Mouse (Mus musculus): ENCODE measurements around the gene Sohlh1. TPM values are rescaled to one million over a fixed set of nuclear protein-coding genes. Genes with fewer than 3 reads are reported as not detected.

The Sohlh1 gene
- not detected in 2 replicates for total RNA-seq (2021)
- long read RNA-seq, experiment 1: 0 reads
- long read RNA-seq, experiment 2: 0 reads

GRCm38 (mm10) chr2:25847226-25847625 lies at the start of gene Sohlh1:
Gene Sohlh1, minus strand, starts transcription at chr2:25847248.
- DNase-seq: no peak

GRCm38 (mm10) chr2:25892440-25892839 lies 45.4 kb upstream of the Sohlh1 start:
- peak; percentile 33 for DNase-seq

GRCm38 (mm10) chr2:25888144-25888543 lies 41.1 kb upstream of the Sohlh1 start:
- DNase-seq: peak; percentile 72

- DNase-seq: no peak
Observed at GRCm38 (mm10) chr2:25887226-25887625, 40.2 kb upstream of the Sohlh1 start.

GRCm38 (mm10) chr2:25884756-25885155 lies 37.7 kb upstream of the Sohlh1 start:
- DNase-seq: no peak

GRCm38 (mm10) chr2:25882276-25882675 lies 35.2 kb upstream of the Sohlh1 start:
- no peak for DNase-seq

- DNase-seq: no peak
Observed at GRCm38 (mm10) chr2:25879061-25879460, 32.0 kb upstream of the Sohlh1 start.

- no peak for DNase-seq
Observed at GRCm38 (mm10) chr2:25878516-25878915, 31.5 kb upstream of the Sohlh1 start.

GRCm38 (mm10) chr2:25877736-25878268 lies 30.8 kb upstream of the Sohlh1 start:
- DNase-seq: peak; percentile 35

GRCm38 (mm10) chr2:25877250-25877735 lies 30.2 kb upstream of the Sohlh1 start:
- no peak for DNase-seq

GRCm38 (mm10) chr2:25866656-25867055 lies 19.6 kb upstream of the Sohlh1 start:
- DNase-seq: peak; percentile 58

- DNase-seq: peak; percentile 29
Observed at GRCm38 (mm10) chr2:25865412-25865811, 18.4 kb upstream of the Sohlh1 start.

GRCm38 (mm10) chr2:25864230-25864629 lies 17.2 kb upstream of the Sohlh1 start:
- no peak for DNase-seq

- peak; percentile 80 for DNase-seq
Observed at GRCm38 (mm10) chr2:25863337-25864131, 16.5 kb upstream of the Sohlh1 start, which contains the start of gene Kcnt1. Gene Kcnt1, plus strand, starts transcription at chr2:25863734.

- no peak for DNase-seq
Observed at GRCm38 (mm10) chr2:25862696-25863270, 15.7 kb upstream of the Sohlh1 start.

- no peak for DNase-seq
Observed at GRCm38 (mm10) chr2:25862038-25862437, 15.0 kb upstream of the Sohlh1 start.

- no peak for DNase-seq
Observed at GRCm38 (mm10) chr2:25859891-25860290, 12.8 kb upstream of the Sohlh1 start.

GRCm38 (mm10) chr2:25853998-25854397 lies 7.0 kb upstream of the Sohlh1 start:
- no peak for DNase-seq

- DNase-seq: peak; percentile 43
Observed at GRCm38 (mm10) chr2:25852626-25853025, 5.6 kb upstream of the Sohlh1 start.

GRCm38 (mm10) chr2:25850330-25850729 lies 3.3 kb upstream of the Sohlh1 start:
- DNase-seq: peak; percentile 83

- DNase-seq: no peak
Observed at GRCm38 (mm10) chr2:25846516-25846915, 532 bp downstream of the Sohlh1 start.

- no peak for DNase-seq
Observed at GRCm38 (mm10) chr2:25844097-25844496, 3.0 kb downstream of the Sohlh1 start.

GRCm38 (mm10) chr2:25842758-25843157 lies 4.3 kb downstream of the Sohlh1 start:
- DNase-seq: no peak

Data from adrenal gland, postnatal 14 days (tissue).